Mouse (Mus musculus): ENCODE measurements at regions not wholly inside any gene's neighbourhood (a gene's known extent, or its start where the extent isn't known, plus 50 kb on each side); places are given as distances from the start of the nearest gene placed in this dataset.

GRCm38 (mm10) chr8:8131961-8132376 is 529.1 kb downstream of the Efnb2 start:
- TF ChIP-seq CTCF (IDR thresholded peaks at IDR 0.05; ENCODE audit: low read depth), result no peak
- no peak for TF ChIP-seq EP300 (IDR thresholded peaks at IDR 0.05; ENCODE audit: low read depth)

Measured in liver, embryonic 14.5 days (tissue).